Mouse (Mus musculus) layer of hippocampus, postnatal 14 days (tissue): ENCODE data around the gene Gnai3. TPM values are rescaled to one million over a fixed set of nuclear protein-coding genes. Genes with fewer than 3 reads are reported as not detected.

Experiments
- DNase-seq, 2 experiments: peaks; one replicate each; pipeline ENCODE4 v3.0.0; 2021 to 2022; ENCODE audit warnings: low spot score in 2 of 2, mixed read lengths in 1 of 2
- long read RNA-seq, 2 experiments: library from polyadenylated mRNA; stranded (forward); transcript quantifications; one replicate each; pipeline ENCODE4 v2.0.0; 2021
- total RNA-seq, 2 experiments: library from RNA; stranded (reverse); gene quantifications; 2 replicates each; pipeline ENCODE4 v1.2.3; 2021

The Gnai3 gene
- total RNA-seq = 10 to 100 TPM; 38.1 to 44.4 TPM
- long read RNA-seq, experiment 1, transcript Gnai3-201 (9 exons, 3,262 nt) = major isoform, 56 of 61 reads
- long read RNA-seq, experiment 1, partial matches to known transcripts = 1 of 61 reads
- long read RNA-seq, experiment 1, other reads (novel, unspliced or antisense) = 4 of 61 reads
- long read RNA-seq, experiment 2, transcript Gnai3-201 (9 exons, 3,262 nt) = major isoform, 67 of 79 reads
- long read RNA-seq, experiment 2, partial matches to known transcripts = 4 of 79 reads
- long read RNA-seq, experiment 2, other reads (novel, unspliced or antisense) = 8 of 79 reads

- DNase-seq = peak; percentile 88 to 91
Observed at GRCm38 (mm10) chr3:108145534-108146445, at the start of gene Gnai3. Gnai3 (minus strand) TSS chr3:108146146.

GRCm38 (mm10) chr3:108195287-108195686 is 49.3 kb upstream of the Gnai3 start:
- no peak for DNase-seq

GRCm38 (mm10) chr3:108193686-108194085 is 47.7 kb upstream of the Gnai3 start:
- DNase-seq = no peak

GRCm38 (mm10) chr3:108189897-108190296 is 44.0 kb upstream of the Gnai3 start:
- peak in 1 of 2 experiments; percentile 2 for DNase-seq

- DNase-seq = no peak
Observed at GRCm38 (mm10) chr3:108188716-108189490, 43.0 kb upstream of the Gnai3 start.

- DNase-seq = peak in 1 of 2 experiments; percentile 3
Observed at GRCm38 (mm10) chr3:108187111-108187795, 41.3 kb upstream of the Gnai3 start.

- DNase-seq = peak in 1 of 2 experiments; percentile 35
Observed at GRCm38 (mm10) chr3:108186098-108187047, 40.4 kb upstream of the Gnai3 start, which contains the start of gene Amigo1. Amigo1 (plus strand) TSS chr3:108186335.

- no peak for DNase-seq
Observed at GRCm38 (mm10) chr3:108185460-108186097, 39.6 kb upstream of the Gnai3 start.

GRCm38 (mm10) chr3:108184742-108185141 is 38.8 kb upstream of the Gnai3 start:
- DNase-seq = no peak

GRCm38 (mm10) chr3:108180514-108180913 is 34.6 kb upstream of the Gnai3 start:
- DNase-seq = no peak

GRCm38 (mm10) chr3:108178756-108179715 is 33.1 kb upstream of the Gnai3 start:
- DNase-seq = no peak

- DNase-seq = peak; percentile 76 to 92
Observed at GRCm38 (mm10) chr3:108174672-108175531, 29.0 kb upstream of the Gnai3 start.

- DNase-seq = no peak
Observed at GRCm38 (mm10) chr3:108169199-108169598, 23.3 kb upstream of the Gnai3 start.

GRCm38 (mm10) chr3:108167499-108167898 is 21.6 kb upstream of the Gnai3 start:
- no peak for DNase-seq

GRCm38 (mm10) chr3:108166486-108167211 is 20.7 kb upstream of the Gnai3 start:
- peak; percentile 71 to 77 for DNase-seq
